Mouse (Mus musculus): ENCODE data around the gene Klhdc7b. TPM values are rescaled to one million over a fixed set of nuclear protein-coding genes. Genes with fewer than 3 reads are reported as not detected.
"Not testable (repeated sequence)": the region's sequence is repeated elsewhere in the genome, so short reads cannot be mapped to it uniquely, and the experiment has no call there.

Klhdc7b gene
- polyA plus RNA-seq, 1 experiment from 2014 or later: not detected

- 4% methylated on average over 21 of the region's 22 CpGs for WGBS
- Histone ChIP-seq H3K4me1 (ENCODE audit: control insufficient read depth in 2 of 2, insufficient read depth in 2 of 2, low read length in 2 of 2) (peaks cover 21 to 32% of the 10 kb centered on the region in 2 experiments), H3K4me3 (ENCODE audit: control insufficient read depth in 1 of 2, insufficient read depth in 1 of 2, low read depth in 1 of 2, low read length in 2 of 2) (peak overlapping the region; percentile 68 to 70), H3K27ac (replicated peaks in 1 of 2; ENCODE audit: control insufficient read depth in 1 of 2, insufficient read depth in 1 of 2, low read depth in 2 of 2, low read length in 2 of 2) (peak overlapping the region; percentile 57 to 99; a peak in 3 of 4 replicates), H3K27me3 (ENCODE audit: control insufficient read depth, insufficient read depth, low read length) (no peaks in the 10 kb centered on the region), H3K9me3 (ENCODE audit: control insufficient read depth, low read length) (no peaks in the 10 kb centered on the region), H3K9ac (ENCODE audit: low read length) (peak overlapping the region; percentile 91), H3K36me3 (ENCODE audit: control insufficient read depth, insufficient read depth, low read length) (peaks cover 40% of the 10 kb centered on the region), H3K4me2 (ENCODE audit: low read length) (peak overlapping the region; percentile 93)
- ATAC-seq (ENCODE audit: insufficient number of reproducible peaks, insufficient read depth, low FRiP score, low read depth): peak; percentile 5; the same call in 1 of the 2 replicates
Measured at GRCm38 (mm10) chr15:89428821-89429351, 44.2 kb downstream of the Klhdc7b start.

DNA sequence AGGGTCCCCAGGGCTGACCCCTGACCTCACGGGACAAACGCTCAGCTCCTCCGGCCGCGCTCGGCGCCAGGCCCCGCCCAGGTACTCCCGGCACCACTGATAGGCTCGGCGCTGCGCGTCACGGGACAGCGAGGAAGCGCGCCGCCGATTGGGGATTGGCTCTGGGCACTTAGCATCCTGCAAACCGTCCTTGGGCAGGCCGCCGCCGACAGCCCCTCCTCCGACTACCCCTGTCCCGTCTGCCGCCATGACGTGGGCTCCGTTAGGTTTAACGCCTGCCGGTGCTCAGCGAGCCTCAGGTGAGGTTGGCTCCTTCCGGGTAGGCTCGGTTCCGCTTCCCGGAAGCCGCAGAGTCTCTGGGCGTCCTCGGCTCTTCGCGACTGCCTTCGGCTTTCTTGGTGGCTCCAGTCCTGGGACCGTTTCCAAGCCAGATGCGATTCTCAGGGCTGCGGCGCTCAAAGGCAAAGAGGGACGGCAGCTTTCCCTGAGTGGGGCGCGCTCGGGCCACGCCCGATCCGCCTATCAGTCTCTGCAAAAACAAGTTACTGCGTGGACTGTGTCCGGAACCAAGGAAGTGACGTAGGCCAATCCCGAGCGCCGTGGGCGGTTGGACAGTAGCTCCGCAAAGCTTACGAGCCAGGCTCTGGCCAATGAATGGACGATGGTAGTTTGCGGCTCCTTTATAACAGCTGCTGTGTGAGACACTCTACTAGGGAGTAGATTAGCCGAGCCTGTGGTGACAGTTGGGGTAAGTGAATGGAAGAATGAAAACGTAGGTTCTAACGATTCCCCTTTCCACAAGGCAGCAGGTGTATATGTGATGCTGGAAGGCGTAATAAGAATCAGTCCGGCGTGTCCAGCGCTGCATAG lies 44.9 kb downstream of the Klhdc7b start, which contains the start of the genes C730034F03Rik, Gm44502 and Chkb:
Gene C730034F03Rik, plus strand, starts transcription at position 238 of the 870 bp plus-strand sequence.
Gene Gm44502, minus strand, starts transcription at position 345 of the 870 bp plus-strand sequence.
Gene Chkb, minus strand, starts transcription at position 557 of the 870 bp plus-strand sequence.
- H3K4me2 ChIP-seq (ENCODE audit: low read length): peak within 1 kb of the TSS; percentile 93
- peak within 1 kb of the TSS; percentile 94 to 99 for H3K27ac ChIP-seq (replicated peaks in 1 of 2; ENCODE audit: control insufficient read depth in 1 of 2, insufficient read depth in 1 of 2, low read depth in 2 of 2, low read length in 2 of 2)
- H3K4me3 ChIP-seq (ENCODE audit: control insufficient read depth in 1 of 2, insufficient read depth in 1 of 2, low read depth in 1 of 2, low read length in 2 of 2): peak within 1 kb of the TSS; percentile 68 to 70
- H3K9ac ChIP-seq (ENCODE audit: low read length): peak within 1 kb of the TSS; percentile 91
- peak; percentile 81 for ATAC-seq (ENCODE audit: insufficient number of reproducible peaks, insufficient read depth, low FRiP score, low read depth)
- no peaks in the 10 kb centered on the region for H3K27me3 ChIP-seq (ENCODE audit: control insufficient read depth, insufficient read depth, low read length)
- H3K4me1 ChIP-seq (ENCODE audit: control insufficient read depth in 2 of 2, insufficient read depth in 2 of 2, low read length in 2 of 2): peaks cover 17 to 26% of the 10 kb centered on the region in 2 experiments
- H3K9me3 ChIP-seq (ENCODE audit: control insufficient read depth, low read length): no peaks in the 10 kb centered on the region
- H3K36me3 ChIP-seq (ENCODE audit: control insufficient read depth, insufficient read depth, low read length): peaks cover 33% of the 10 kb centered on the region
- WGBS: under 1% methylated on average over 70 of the region's 70 CpGs

DNA sequence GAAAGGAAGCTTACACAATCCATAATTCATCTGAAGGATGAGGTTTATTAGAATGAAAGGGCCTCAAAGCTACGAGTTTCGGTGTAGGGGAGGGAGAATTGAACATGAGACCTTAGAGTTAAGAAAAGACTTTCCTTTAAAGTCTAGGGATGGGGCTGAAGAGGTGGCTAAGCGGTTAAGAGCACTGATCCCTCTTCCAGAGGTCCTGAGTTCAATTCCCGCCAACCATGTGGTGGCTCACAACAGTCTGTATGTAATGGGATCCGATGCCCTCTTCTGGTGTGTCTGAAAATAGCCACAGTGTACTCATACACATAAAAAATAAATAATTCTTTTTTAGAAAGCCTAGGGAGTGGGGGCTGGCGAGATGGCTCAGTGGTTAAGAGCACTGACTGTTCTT lies 45.6 kb downstream of the Klhdc7b start:
- H3K27ac ChIP-seq (replicated peaks in 1 of 2; ENCODE audit: control insufficient read depth in 1 of 2, insufficient read depth in 1 of 2, low read depth in 2 of 2, low read length in 2 of 2): peak overlapping the region; percentile 94 to 99
- peaks cover 28% of the 10 kb centered on the region for H3K36me3 ChIP-seq (ENCODE audit: control insufficient read depth, insufficient read depth, low read length)
- peak overlapping the region; percentile 68 to 70 for H3K4me3 ChIP-seq (ENCODE audit: control insufficient read depth in 1 of 2, insufficient read depth in 1 of 2, low read depth in 1 of 2, low read length in 2 of 2)
- peak overlapping the region; percentile 93 for H3K4me2 ChIP-seq (ENCODE audit: low read length)
- no peak for ATAC-seq (ENCODE audit: insufficient number of reproducible peaks, insufficient read depth, low FRiP score, low read depth)
- no peaks in the 10 kb centered on the region for H3K27me3 ChIP-seq (ENCODE audit: control insufficient read depth, insufficient read depth, low read length)
- no peaks in the 10 kb centered on the region for H3K9me3 ChIP-seq (ENCODE audit: control insufficient read depth, low read length)
- 38% methylated on average over 6 of the region's 6 CpGs for WGBS
- H3K4me1 ChIP-seq (ENCODE audit: control insufficient read depth in 2 of 2, insufficient read depth in 2 of 2, low read length in 2 of 2): peaks cover 14 to 24% of the 10 kb centered on the region in 2 experiments
- peak overlapping the region; percentile 91 for H3K9ac ChIP-seq (ENCODE audit: low read length)

DNA sequence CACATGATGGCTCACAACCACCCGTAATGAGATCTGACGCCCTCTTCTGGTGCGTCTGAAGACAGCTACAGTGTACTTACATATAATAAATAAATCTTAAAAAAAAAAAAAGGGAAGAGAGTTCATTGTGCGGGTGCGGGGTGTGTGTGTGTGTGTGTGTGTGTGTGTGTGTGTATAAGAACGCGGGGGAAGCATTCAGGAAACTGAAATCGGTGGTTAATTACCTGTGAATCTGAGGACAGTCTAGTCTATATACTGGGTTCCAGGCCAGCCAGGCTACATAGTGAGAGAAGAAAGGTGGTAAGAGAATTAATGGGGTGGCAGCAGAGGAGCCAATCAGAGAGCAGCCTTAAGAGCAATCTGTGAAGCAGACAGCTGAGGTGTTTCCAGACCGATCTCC lies 46.1 kb downstream of the Klhdc7b start:
- not testable (repeated sequence) for H3K27me3 ChIP-seq (ENCODE audit: control insufficient read depth, insufficient read depth, low read length); H3K4me3 ChIP-seq (ENCODE audit: control insufficient read depth in 1 of 2, insufficient read depth in 1 of 2, low read depth in 1 of 2, low read length in 2 of 2); H3K9me3 ChIP-seq (ENCODE audit: control insufficient read depth, low read length); ATAC-seq (ENCODE audit: insufficient number of reproducible peaks, insufficient read depth, low FRiP score, low read depth); H3K27ac ChIP-seq (replicated peaks in 1 of 2; ENCODE audit: control insufficient read depth in 1 of 2, insufficient read depth in 1 of 2, low read depth in 2 of 2, low read length in 2 of 2)
- Histone ChIP-seq H3K9ac (ENCODE audit: low read length) (0 out of 2 replicates have a peak overlapping the region, but pooled peaks have one; percentile 31), H3K36me3 (ENCODE audit: control insufficient read depth, insufficient read depth, low read length) (peaks cover 28% of the 10 kb centered on the region), H3K4me1 (ENCODE audit: control insufficient read depth in 2 of 2, insufficient read depth in 2 of 2, low read length in 2 of 2) (peaks cover 14 to 24% of the 10 kb centered on the region in 2 experiments), H3K4me2 (ENCODE audit: low read length) (peak overlapping the region; percentile 93; the same call in 1 of the 2 replicates)
- WGBS: 73% methylated on average over 6 of the region's 9 CpGs

GRCm38 (mm10) chr15:89431271-89431670 lies 46.6 kb downstream of the Klhdc7b start:
- Histone ChIP-seq H3K4me2 (ENCODE audit: low read length) (no peak overlapping the region), H3K4me1 (ENCODE audit: control insufficient read depth in 2 of 2, insufficient read depth in 2 of 2, low read length in 2 of 2) (peaks cover 11 to 20% of the 10 kb centered on the region in 2 experiments), H3K4me3 (ENCODE audit: control insufficient read depth in 1 of 2, insufficient read depth in 1 of 2, low read depth in 1 of 2, low read length in 2 of 2) (no peak overlapping the region), H3K36me3 (ENCODE audit: control insufficient read depth, insufficient read depth, low read length) (peaks cover 25% of the 10 kb centered on the region), H3K9ac (ENCODE audit: low read length) (0 out of 2 replicates have a peak overlapping the region, but pooled peaks have one; percentile 31), H3K27ac (replicated peaks in 1 of 2; ENCODE audit: control insufficient read depth in 1 of 2, insufficient read depth in 1 of 2, low read depth in 2 of 2, low read length in 2 of 2) (no peak overlapping the region), H3K9me3 (ENCODE audit: control insufficient read depth, low read length) (no peaks in the 10 kb centered on the region), H3K27me3 (ENCODE audit: control insufficient read depth, insufficient read depth, low read length) (no peaks in the 10 kb centered on the region)
- WGBS: 74% methylated on average over 3 of the region's 3 CpGs
- ATAC-seq (ENCODE audit: insufficient number of reproducible peaks, insufficient read depth, low FRiP score, low read depth): no peak

DNA sequence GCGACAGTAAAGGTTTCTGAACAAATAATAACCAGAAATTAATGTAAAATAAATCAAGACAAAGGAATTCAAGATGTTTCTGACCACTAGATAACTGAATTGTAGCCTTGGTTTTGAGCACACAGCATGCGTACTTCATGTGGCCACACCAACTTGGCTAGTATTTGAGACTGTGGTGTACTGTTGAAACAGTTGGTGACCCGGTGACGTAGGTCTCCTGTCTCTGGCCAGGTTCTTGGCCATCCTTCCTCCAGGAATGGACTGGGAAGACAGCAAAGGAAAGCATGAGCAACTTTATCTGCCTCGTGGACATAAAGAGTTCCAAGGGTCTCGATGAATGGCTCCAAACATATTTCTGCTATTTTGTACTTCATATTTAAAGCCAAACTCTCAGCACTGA lies 47.1 kb downstream of the Klhdc7b start:
- WGBS: 87% methylated on average over 6 of the region's 6 CpGs
- Histone ChIP-seq H3K4me1 (ENCODE audit: control insufficient read depth in 2 of 2, insufficient read depth in 2 of 2, low read length in 2 of 2) (peaks cover 6 to 15% of the 10 kb centered on the region in 2 experiments), H3K9ac (ENCODE audit: low read length) (no peak overlapping the region), H3K4me2 (ENCODE audit: low read length) (no peak overlapping the region), H3K9me3 (ENCODE audit: control insufficient read depth, low read length) (no peaks in the 10 kb centered on the region), H3K4me3 (ENCODE audit: control insufficient read depth in 1 of 2, insufficient read depth in 1 of 2, low read depth in 1 of 2, low read length in 2 of 2) (no peak overlapping the region), H3K27ac (replicated peaks in 1 of 2; ENCODE audit: control insufficient read depth in 1 of 2, insufficient read depth in 1 of 2, low read depth in 2 of 2, low read length in 2 of 2) (no peak overlapping the region), H3K27me3 (ENCODE audit: control insufficient read depth, insufficient read depth, low read length) (no peaks in the 10 kb centered on the region), H3K36me3 (ENCODE audit: control insufficient read depth, insufficient read depth, low read length) (peaks cover 19% of the 10 kb centered on the region)
- no peak for ATAC-seq (ENCODE audit: insufficient number of reproducible peaks, insufficient read depth, low FRiP score, low read depth)

DNA sequence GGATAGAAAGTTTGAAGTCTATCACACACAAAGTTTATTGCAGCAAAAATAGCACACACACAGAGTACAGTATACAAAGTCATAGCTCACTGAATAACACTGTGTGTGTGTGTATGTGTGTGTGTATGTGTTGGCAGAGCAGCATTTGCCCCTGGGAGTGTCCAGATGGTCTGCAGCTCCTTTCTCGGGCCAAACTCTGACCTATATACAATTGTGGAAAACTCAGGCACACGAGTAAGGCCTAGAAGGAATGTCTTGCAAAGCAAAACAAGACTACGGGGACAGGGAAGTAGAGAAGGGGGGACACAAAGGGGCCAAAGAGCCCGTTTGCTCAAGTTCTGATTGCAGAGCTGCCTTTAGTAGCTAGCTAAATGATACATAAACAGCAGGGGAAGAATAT lies 48.2 kb downstream of the Klhdc7b start:
- no peak overlapping the region for H3K4me3 ChIP-seq (ENCODE audit: control insufficient read depth in 1 of 2, insufficient read depth in 1 of 2, low read depth in 1 of 2, low read length in 2 of 2)
- H3K36me3 ChIP-seq (ENCODE audit: control insufficient read depth, insufficient read depth, low read length): peaks cover 8% of the 10 kb centered on the region
- 82% methylated on average over 4 of the region's 4 CpGs for WGBS
- no peak overlapping the region for H3K27ac ChIP-seq (replicated peaks in 1 of 2; ENCODE audit: control insufficient read depth in 1 of 2, insufficient read depth in 1 of 2, low read depth in 2 of 2, low read length in 2 of 2)
- no peaks in the 10 kb centered on the region for H3K9me3 ChIP-seq (ENCODE audit: control insufficient read depth, low read length)
- H3K4me1 ChIP-seq (ENCODE audit: control insufficient read depth in 2 of 2, insufficient read depth in 2 of 2, low read length in 2 of 2): peaks cover 6 to 13% of the 10 kb centered on the region in 2 experiments
- no peak overlapping the region for H3K4me2 ChIP-seq (ENCODE audit: low read length)
- H3K27me3 ChIP-seq (ENCODE audit: control insufficient read depth, insufficient read depth, low read length): no peaks in the 10 kb centered on the region
- H3K9ac ChIP-seq (ENCODE audit: low read length): no peak overlapping the region
- ATAC-seq (ENCODE audit: insufficient number of reproducible peaks, insufficient read depth, low FRiP score, low read depth): no peak
